Comparison of ENCODE assay signal across 7 mouse cellular contexts in genomic region chr4:46858899-46859298, GRCm38 (mm10).
DNase-seq lines count a peak whose midpoint lies in the region; ATAC-seq lines count a peak whose summit lies in the region.

No protein-coding gene starts in this region.

- H3K9me3 ChIP-seq in embryonic facial prominence, embryonic 14.5 days (ENCODE audit: control insufficient read depth, low read length), result no peaks in the 10 kb centered on the region
- no peaks in the 10 kb centered on the region for H3K9me3 ChIP-seq in limb, embryonic 10.5 days (replicated peaks)
- no peaks in the 10 kb centered on the region for H3K9me3 ChIP-seq in midbrain, embryonic 15.5 days

- no peaks in the 10 kb centered on the region for H3K27me3 ChIP-seq in embryonic facial prominence, embryonic 14.5 days (replicated peaks; ENCODE audit: control insufficient read depth, insufficient read depth, low read length)
- H3K27me3 ChIP-seq in limb, embryonic 10.5 days (ENCODE audit: low read depth, poor library complexity, severe bottlenecking), result no peaks in the 10 kb centered on the region
- no peaks in the 10 kb centered on the region for H3K27me3 ChIP-seq in midbrain, embryonic 15.5 days (replicated peaks)

- no peaks in the 10 kb centered on the region for H3K36me3 ChIP-seq in embryonic facial prominence, embryonic 14.5 days (ENCODE audit: control insufficient read depth, insufficient read depth, low read length)
- no peaks in the 10 kb centered on the region for H3K36me3 ChIP-seq in limb, embryonic 10.5 days
- H3K36me3 ChIP-seq in midbrain, embryonic 15.5 days (replicated peaks), result no peaks in the 10 kb centered on the region

- intact Hi-C loops in heart, postnatal 25 days (cut with DNase I), result no loop called here

- H3K4me1 ChIP-seq in embryonic facial prominence, embryonic 14.5 days (ENCODE audit: control insufficient read depth, insufficient read depth, low read length), result peaks cover 6% of the 10 kb centered on the region; the same call in 1 of the 2 replicates
- H3K4me1 ChIP-seq in limb, embryonic 10.5 days, result peaks cover 19% of the 10 kb centered on the region
- peaks cover 26% of the 10 kb centered on the region for H3K4me1 ChIP-seq in midbrain, embryonic 15.5 days

- H3K27ac ChIP-seq in embryonic facial prominence, embryonic 14.5 days (replicated peaks; ENCODE audit: low read depth, low read length), result no peak overlapping the region
- H3K27ac ChIP-seq in limb, embryonic 10.5 days, result no peak overlapping the region
- H3K27ac ChIP-seq in midbrain, embryonic 15.5 days, result peak overlapping the region; percentile 10

- 0 out of 2 replicates have a peak overlapping the region, but pooled peaks have one; percentile 10 for H3K4me2 ChIP-seq in embryonic facial prominence, embryonic 14.5 days (ENCODE audit: low read depth, low read length)
- 0 out of 2 replicates have a peak overlapping the region, but pooled peaks have one; percentile 2 for H3K4me2 ChIP-seq in midbrain, embryonic 15.5 days

- 19% methylated on average over 13 of the region's 13 CpGs for WGBS in embryonic facial prominence, embryonic 14.5 days
- 19% methylated on average over 13 of the region's 13 CpGs for WGBS in limb, embryonic 10.5 days
- WGBS in midbrain, embryonic 15.5 days, result 14% methylated on average over 13 of the region's 13 CpGs

- DNase-seq in ES-CJ7 (ENCODE audit: low read depth, low spot score), result peak; percentile 5
- DNase-seq in adrenal gland, postnatal 10 days, result peak; percentile 63
- DNase-seq in embryonic facial prominence, embryonic 14.5 days (ENCODE audit: low spot score), result peak; percentile 40
- DNase-seq in heart, postnatal 25 days (ENCODE audit: low spot score), result peak; percentile 15
- DNase-seq in limb, embryonic 10.5 days (ENCODE audit: low spot score), result peak; percentile 66
- no peak for DNase-seq in spleen, adult 12 weeks (ENCODE audit: low spot score)

- 0 out of 2 replicates have a peak overlapping the region, but pooled peaks have one; percentile 30 for H3K9ac ChIP-seq in embryonic facial prominence, embryonic 14.5 days (ENCODE audit: low read depth, low read length)
- no peak overlapping the region for H3K9ac ChIP-seq in midbrain, embryonic 15.5 days

- peak; percentile 57; the same call in 1 of the 2 replicates for ATAC-seq in embryonic facial prominence, embryonic 14.5 days (ENCODE audit: low read depth)
- peak; percentile 53 for ATAC-seq in midbrain, embryonic 15.5 days (replicated peaks)

- no peak overlapping the region for H3K4me3 ChIP-seq in embryonic facial prominence, embryonic 14.5 days (ENCODE audit: low read depth, low read length)
- H3K4me3 ChIP-seq in limb, embryonic 10.5 days, result no peak overlapping the region
- no peak overlapping the region for H3K4me3 ChIP-seq in midbrain, embryonic 15.5 days
